26 mouse cellular contexts compared by ENCODE assay signal in the genomic region with DNA sequence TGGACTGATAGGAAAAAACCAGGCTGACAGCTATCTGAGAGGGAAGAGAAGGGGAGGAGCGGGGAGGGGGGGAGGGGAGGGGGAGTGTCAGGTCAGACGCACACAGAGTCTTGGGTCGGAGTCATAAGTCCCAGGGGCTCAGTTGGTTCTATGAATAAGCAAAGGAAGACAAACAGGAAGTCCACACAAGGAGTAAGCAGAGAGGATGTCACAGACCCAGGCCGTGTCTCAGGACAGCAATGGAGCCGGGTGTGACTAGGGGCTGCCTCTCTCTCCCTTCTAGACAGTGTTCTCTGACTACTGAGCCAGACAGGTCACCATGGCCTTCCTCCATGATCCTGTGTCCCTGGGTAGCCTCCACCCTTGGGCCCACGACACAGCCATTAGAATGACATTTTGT. TPM values are rescaled to one million over a fixed set of nuclear protein-coding genes. Genes with fewer than 3 reads are reported as not detected.
DNase-seq lines count a peak whose midpoint lies in the region; ATAC-seq and TF ChIP-seq lines count a peak whose summit lies in the region.
"Had no signal": no experiment of that assay in that cellular context is flagged by ENCODE, and none has a peak within 500 bp of the region (broad histone marks: within the 10 kb centered on the region; RNA-seq: fewer than 3 reads in every experiment).

No protein-coding gene starts in this region.

- no peak overlapping the region for H3K4me3 ChIP-seq in kidney, adult 2 months (ENCODE audit: insufficient read depth, low read depth, low read length)
- H3K4me3 ChIP-seq in kidney, embryonic 16.5 days (ENCODE audit: low read length): no peak overlapping the region
- H3K4me3 ChIP-seq in lung, embryonic 15.5 days: no peak overlapping the region
- H3K4me3 ChIP-seq in intestine, postnatal 0 days (ENCODE audit: low read depth, low read length): no peak overlapping the region
- H3K4me3 ChIP-seq: forebrain, embryonic 10.5 days; heart, embryonic 15.5 days; hindbrain, embryonic 13.5 days; limb, embryonic 13.5 days; midbrain, embryonic 12.5 days; neural tube, embryonic 15.5 days; stomach, embryonic 15.5 days had no signal

- no peaks in the 10 kb centered on the region for H3K36me3 ChIP-seq in kidney, adult 2 months (ENCODE audit: control insufficient read depth, insufficient read depth, low read length)
- 0 out of 2 replicates have a peak, but pooled peaks cover 5% of the 10 kb centered on the region for H3K36me3 ChIP-seq in kidney, embryonic 16.5 days (ENCODE audit: insufficient read depth, low read length)
- H3K36me3 ChIP-seq in lung, embryonic 15.5 days: no peaks in the 10 kb centered on the region
- no peaks in the 10 kb centered on the region for H3K36me3 ChIP-seq in intestine, postnatal 0 days (ENCODE audit: control insufficient read depth, insufficient read depth)
- H3K36me3 ChIP-seq: G1E; heart, embryonic 15.5 days; limb, embryonic 13.5 days; stomach, embryonic 15.5 days had no signal

- no peak for TF ChIP-seq CTCF in kidney, adult 2 months (conservative IDR thresholded peaks at IDR 0.05; ENCODE audit: insufficient read depth, insufficient read length, low read depth, low read length)
- TF ChIP-seq CTCF in intestine, postnatal 0 days (IDR thresholded peaks at IDR 0.05; ENCODE audit: low read depth): no peak

- no peaks in the 10 kb centered on the region for H3K9me3 ChIP-seq in kidney, embryonic 16.5 days (ENCODE audit: low read length)
- no peaks in the 10 kb centered on the region for H3K9me3 ChIP-seq in lung, embryonic 15.5 days
- H3K9me3 ChIP-seq in intestine, postnatal 0 days (ENCODE audit: control insufficient read depth): no peaks in the 10 kb centered on the region
- H3K9me3 ChIP-seq: forebrain, embryonic 10.5 days; G1E; heart, embryonic 15.5 days; hindbrain, embryonic 13.5 days; limb, embryonic 13.5 days; midbrain, embryonic 12.5 days; neural tube, embryonic 15.5 days; stomach, embryonic 15.5 days had no signal

- no peaks in the 10 kb centered on the region for H3K4me1 ChIP-seq in kidney, adult 2 months (ENCODE audit: control insufficient read depth, insufficient read depth, low read length)
- H3K4me1 ChIP-seq in kidney, embryonic 16.5 days (ENCODE audit: insufficient read depth, low read length): 0 out of 2 replicates have a peak, but pooled peaks cover 4% of the 10 kb centered on the region
- H3K4me1 ChIP-seq in lung, embryonic 15.5 days: no peaks in the 10 kb centered on the region
- no peaks in the 10 kb centered on the region for H3K4me1 ChIP-seq in intestine, postnatal 0 days (replicated peaks; ENCODE audit: control insufficient read depth, insufficient read depth, low read length)
- H3K4me1 ChIP-seq: heart, embryonic 15.5 days; hindbrain, embryonic 13.5 days; limb, embryonic 13.5 days; midbrain, embryonic 12.5 days; neural tube, embryonic 15.5 days; stomach, embryonic 15.5 days had no signal

- WGBS in kidney, adult 2 months: 68% methylated on average over 6 of the region's 6 CpGs
- 65% methylated on average over 6 of the region's 6 CpGs for WGBS in kidney, embryonic 16.5 days
- 51% methylated on average over 6 of the region's 6 CpGs for WGBS in lung, embryonic 15.5 days
- WGBS in intestine, postnatal 0 days: 58% methylated on average over 6 of the region's 6 CpGs

- H3K27ac ChIP-seq in kidney, adult 2 months (ENCODE audit: insufficient read depth, low read depth, low read length): no peak overlapping the region
- no peak overlapping the region for H3K27ac ChIP-seq in kidney, embryonic 16.5 days (ENCODE audit: low read length)
- peak overlapping the region; percentile 15; the same call in 1 of the 2 replicates for H3K27ac ChIP-seq in lung, embryonic 15.5 days
- 0 out of 2 replicates have a peak overlapping the region, but pooled peaks have one; percentile 22 for H3K27ac ChIP-seq in intestine, postnatal 0 days (ENCODE audit: low read depth, low read length)
- H3K27ac ChIP-seq: forebrain, embryonic 10.5 days; heart, embryonic 15.5 days; hindbrain, embryonic 13.5 days; limb, embryonic 13.5 days; liver, embryonic 14.5 days; midbrain, embryonic 12.5 days; neural tube, embryonic 15.5 days; stomach, embryonic 15.5 days had no signal

- H3K4me2 ChIP-seq in kidney, embryonic 16.5 days (replicated peaks; ENCODE audit: low read depth, low read length): no peak overlapping the region
- no peak overlapping the region for H3K4me2 ChIP-seq in lung, embryonic 15.5 days
- no peak overlapping the region for H3K4me2 ChIP-seq in intestine, postnatal 0 days (replicated peaks; ENCODE audit: low read depth)
- H3K4me2 ChIP-seq: heart, embryonic 15.5 days; hindbrain, embryonic 13.5 days; limb, embryonic 13.5 days; midbrain, embryonic 12.5 days; neural tube, embryonic 15.5 days; stomach, embryonic 15.5 days had no signal

- no peaks in the 10 kb centered on the region for H3K27me3 ChIP-seq in kidney, adult 2 months (replicated peaks; ENCODE audit: control insufficient read depth, insufficient read depth, low read length)
- H3K27me3 ChIP-seq in kidney, embryonic 16.5 days (ENCODE audit: insufficient read depth, low read length): no peaks in the 10 kb centered on the region
- H3K27me3 ChIP-seq in lung, embryonic 15.5 days: no peaks in the 10 kb centered on the region
- H3K27me3 ChIP-seq in intestine, postnatal 0 days (replicated peaks; ENCODE audit: control insufficient read depth, insufficient read depth, low read length): no peaks in the 10 kb centered on the region
- H3K27me3 ChIP-seq: heart, embryonic 15.5 days; limb, embryonic 13.5 days; midbrain, embryonic 12.5 days; neural tube, embryonic 15.5 days; Patski; stomach, embryonic 15.5 days had no signal

- no peak overlapping the region for H3K9ac ChIP-seq in kidney, embryonic 16.5 days (replicated peaks; ENCODE audit: low read length)
- no peak overlapping the region for H3K9ac ChIP-seq in lung, embryonic 15.5 days
- H3K9ac ChIP-seq in intestine, postnatal 0 days (ENCODE audit: low read depth, low read length): no peak overlapping the region
- H3K9ac ChIP-seq: heart, embryonic 15.5 days; hindbrain, embryonic 13.5 days; limb, embryonic 13.5 days; liver, embryonic 14.5 days; midbrain, embryonic 12.5 days; neural tube, embryonic 15.5 days; stomach, embryonic 15.5 days had no signal

- no peak for TF ChIP-seq POLR2A in kidney, adult 2 months (IDR thresholded peaks at IDR 0.05; ENCODE audit: low read depth, low read length)

- ATAC-seq in kidney, embryonic 16.5 days (ENCODE audit: low FRiP score, low TSS enrichment): no peak
- no peak for ATAC-seq in lung, embryonic 15.5 days (ENCODE audit: borderline replicate concordance, extremely low read depth, low FRiP score, low TSS enrichment)
- ATAC-seq in intestine, postnatal 0 days: peak; percentile 27; the same call in 1 of the 2 replicates
- ATAC-seq: forebrain, embryonic 16.5 days; inflammation-experienced regulatory T-cells, adult 6 months; Patski had no signal

- peak; percentile 19 for DNase-seq in kidney, adult 2 months
- DNase-seq in lung, postnatal 14 days: no peak
- peak; percentile 40 for DNase-seq in 416B (ENCODE audit: low read depth)
- DNase-seq in frontal cortex, postnatal 10 days (ENCODE audit: low spot score in 2 of 2): no peak
- DNase-seq: adrenal gland, adult 2 months; B cell, adult 2 months; cerebellum, adult 18-20 months; cerebellum, postnatal 14 days; heart, postnatal 36 days; right cerebral cortex, adult 18-20 months; right cerebral cortex, postnatal 4 days had no signal

RNA-seq across cellular contexts. Expression of gene Pheta1, which starts 22.0 kb away (rescaled TPM):
- 19.1 and 23.4 TPM in 2 replicates for polyA plus RNA-seq in kidney, adult 2 months (2012; rRNA removed)
- 28.9 and 33.2 TPM in 2 replicates for polyA plus RNA-seq in kidney, embryonic 16.5 days (2015; fragmentation: Nextera tagmentation; extraction: Ambion mirVana)
- 27.2 and 27.5 TPM in 2 replicates for polyA plus RNA-seq in lung, embryonic 15.5 days (2015; fragmentation: Nextera tagmentation; extraction: Ambion mirVana)
- 65.0 and 66.5 TPM in 2 replicates for polyA plus RNA-seq in intestine, postnatal 0 days (2015; fragmentation: Nextera tagmentation; extraction: Ambion mirVana)

RNA-seq across cellular contexts. Expression of gene Sh2b3, which starts 33.4 kb away (rescaled TPM):
- polyA plus RNA-seq in kidney, adult 2 months (2012; rRNA removed): 19.7 and 20.8 TPM in 2 replicates
- 17.4 and 17.8 TPM in 2 replicates for polyA plus RNA-seq in kidney, embryonic 16.5 days (2015; fragmentation: Nextera tagmentation; extraction: Ambion mirVana)
- 20.5 and 21.2 TPM in 2 replicates for polyA plus RNA-seq in lung, embryonic 15.5 days (2015; fragmentation: Nextera tagmentation; extraction: Ambion mirVana)
- 11.8 and 12.2 TPM in 2 replicates for polyA plus RNA-seq in intestine, postnatal 0 days (2015; fragmentation: Nextera tagmentation; extraction: Ambion mirVana)

Comparison
In these comparisons a context has a peak if more than half of its experiments do, and no peak if none do; other contexts are left out.
1. DNase-seq: peak in kidney, adult 2 months (single experiment) and 416B (single experiment); none in lung, postnatal 14 days (single experiment) and frontal cortex, postnatal 10 days (0 of 2).
2. H3K27ac ChIP-seq: peak in lung, embryonic 15.5 days (single experiment) and intestine, postnatal 0 days (single experiment); none in kidney, adult 2 months (single experiment) and kidney, embryonic 16.5 days (single experiment).